Mouse (Mus musculus) liver, embryonic 12.5 days (tissue): ENCODE measurements around the gene Smg8. TPM values are rescaled to one million over a fixed set of nuclear protein-coding genes. Genes with fewer than 3 reads are reported as not detected.
A peak's percentile ranks its signal among the peaks of the same experiment; 100 is the strongest.
"Not testable (repeated sequence)": the region's sequence is repeated elsewhere in the genome, so short reads cannot be mapped to it uniquely, and the experiment has no call there.

Experiments
- ATAC-seq: fragments of 200-750 bp; cut with Nextera tagmentation; 2 replicates; pipeline ENCODE4 v1.8.0; 2017; ENCODE audit warnings: moderate number of reproducible peaks, mild to moderate bottlenecking, moderate library complexity
- H3K27ac ChIP-seq: fragments of 300-500 bp; sonication (generic); 2 replicates; pipeline ENCODE4 v1.5.1; 2016; ENCODE audit warnings: mild to moderate bottlenecking
- H3K27me3 ChIP-seq: fragments of 300-500 bp; sonication (generic); replicated peaks from 2 replicates; pipeline ENCODE4 v1.6.1; 2016; ENCODE audit warnings: mild to moderate bottlenecking, moderate library complexity
- H3K36me3 ChIP-seq: fragments of 300-500 bp; sonication (generic); 2 replicates; pipeline ENCODE4 v1.6.1; 2016; ENCODE audit warnings: mild to moderate bottlenecking, moderate library complexity
- H3K4me1 ChIP-seq: fragments of 300-500 bp; sonication (generic); 2 replicates; pipeline ENCODE4 v1.6.1; 2016
- H3K4me2 ChIP-seq: fragments of 300-500 bp; sonication (generic); 2 replicates; pipeline ENCODE4 v1.6.1; 2016; ENCODE audit warnings: mild to moderate bottlenecking, moderate library complexity
- H3K4me3 ChIP-seq: fragments of 300-500 bp; sonication (generic); 2 replicates; pipeline ENCODE4 v1.5.1; 2016; ENCODE audit warnings: mild to moderate bottlenecking, moderate library complexity
- H3K9ac ChIP-seq: fragments of 300-500 bp; sonication (generic); 2 replicates; pipeline ENCODE4 v1.6.1; 2016; ENCODE audit warnings: mild to moderate bottlenecking, moderate library complexity
- H3K9me3 ChIP-seq: fragments of 300-500 bp; sonication (generic); replicated peaks from 2 replicates; pipeline ENCODE4 v1.6.1; 2016; ENCODE audit warnings: mild to moderate bottlenecking, moderate library complexity
- WGBS: fragments of 180-500 bp; shearing (Covaris S2); methylation state at CpG from one replicate; pipeline ENCODE4 v1.1.7; 2016; ENCODE audit not compliant: insufficient replicate concordance; 5-methylcytosine and 5-hydroxymethylcytosine counted together
- polyA plus RNA-seq: library from polyadenylated mRNA; unstranded; fragments of >200 nt; fragmentation: Nextera tagmentation; extraction: Ambion mirVana; gene quantifications from 2 replicates; pipeline ENCODE4 v1.2.1, GENCODE M21; 2016

Gene Smg8
- polyA plus RNA-seq, 1 experiment from 2014 or later = 14.8 TPM

GRCm38 (mm10) chr11:87087142-87087541, 568 bp upstream of the Smg8 start:
- 21% methylated on average over 2 of the region's 2 CpGs for WGBS
- peak overlapping the region; percentile 75 for H3K27ac ChIP-seq

DNA sequence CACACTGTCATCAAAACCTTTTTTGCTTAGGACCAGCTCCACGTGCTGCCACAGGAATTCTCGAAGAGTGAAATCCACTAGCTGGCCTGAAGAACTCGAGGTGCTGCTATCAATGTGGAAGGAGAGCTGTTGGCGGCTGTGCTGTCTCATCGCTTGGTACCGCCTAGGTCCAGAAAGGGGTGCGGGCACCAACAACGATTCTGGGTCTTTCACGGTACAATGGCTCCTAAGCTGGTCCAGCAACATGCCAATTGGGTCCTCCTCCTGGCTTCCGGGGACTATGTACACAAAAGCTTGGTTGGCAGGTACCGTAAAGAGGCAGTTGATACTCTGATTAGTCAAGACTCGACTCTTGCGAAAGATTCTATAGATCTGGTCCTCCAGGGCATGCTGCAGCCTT, 1.1 kb downstream of the Smg8 start:
- peak overlapping the region; percentile 81 for H3K4me2 ChIP-seq
- H3K36me3 ChIP-seq = peaks cover 59% of the 10 kb centered on the region
- H3K4me3 ChIP-seq = peak overlapping the region; percentile 86
- H3K27me3 ChIP-seq = no peaks in the 10 kb centered on the region
- H3K9me3 ChIP-seq = no peaks in the 10 kb centered on the region
- H3K4me1 ChIP-seq = peaks cover 38% of the 10 kb centered on the region
- no peak for ATAC-seq
- H3K9ac ChIP-seq = peak overlapping the region; percentile 88
- 77% methylated on average over 13 of the region's 13 CpGs for WGBS
- no peak overlapping the region for H3K27ac ChIP-seq

More at GRCm38 (mm10) chr11:87087142-87087541, 568 bp upstream of the Smg8 start:
- peak overlapping the region; percentile 88 for H3K9ac ChIP-seq
- peaks cover 38% of the 10 kb centered on the region for H3K4me1 ChIP-seq
- H3K4me2 ChIP-seq = peak overlapping the region; percentile 81
- peaks cover 59% of the 10 kb centered on the region for H3K36me3 ChIP-seq
- peak overlapping the region; percentile 86 for H3K4me3 ChIP-seq
- H3K27me3 ChIP-seq = no peaks in the 10 kb centered on the region
- ATAC-seq = peak; percentile 52; the same call in 1 of the 2 replicates
- H3K9me3 ChIP-seq = no peaks in the 10 kb centered on the region

- Histone ChIP-seq H3K36me3 (peaks cover 65% of the 10 kb centered on the region), H3K27me3 (no peaks in the 10 kb centered on the region), H3K27ac (no peak overlapping the region), H3K4me3 (no peak overlapping the region), H3K9me3 (no peaks in the 10 kb centered on the region), H3K9ac (no peak overlapping the region), H3K4me1 (peaks cover 42% of the 10 kb centered on the region), H3K4me2 (peak overlapping the region; percentile 5; the same call in 1 of the 2 replicates)
- ATAC-seq = no peak
- 64% methylated on average over 1 of the region's 1 CpGs for WGBS
These were observed 2.9 kb downstream of the Smg8 start for GRCm38 (mm10) chr11:87083712-87084111.

- peak within 1 kb of the TSS; percentile 76 for H3K4me3 ChIP-seq
- H3K4me1 ChIP-seq = peaks cover 18% of the 10 kb centered on the region
- peak within 1 kb of the TSS; percentile 100 for H3K4me2 ChIP-seq
- no peaks in the 10 kb centered on the region for H3K9me3 ChIP-seq
- 2% methylated on average over 43 of the region's 43 CpGs for WGBS
- peaks cover 31% of the 10 kb centered on the region for H3K36me3 ChIP-seq
- H3K27ac ChIP-seq = peak within 1 kb of the TSS; percentile 54; the same call in 1 of the 2 replicates
- peak; percentile 94 for ATAC-seq
- peak within 1 kb of the TSS; percentile 82 for H3K9ac ChIP-seq
- H3K27me3 ChIP-seq = no peaks in the 10 kb centered on the region
These were observed 12.6 kb downstream of the Smg8 start, which contains the start of gene Gdpd1 for GRCm38 (mm10) chr11:87073866-87074440. Gene Gdpd1 (minus strand): TSS chr11:87074062.

DNA sequence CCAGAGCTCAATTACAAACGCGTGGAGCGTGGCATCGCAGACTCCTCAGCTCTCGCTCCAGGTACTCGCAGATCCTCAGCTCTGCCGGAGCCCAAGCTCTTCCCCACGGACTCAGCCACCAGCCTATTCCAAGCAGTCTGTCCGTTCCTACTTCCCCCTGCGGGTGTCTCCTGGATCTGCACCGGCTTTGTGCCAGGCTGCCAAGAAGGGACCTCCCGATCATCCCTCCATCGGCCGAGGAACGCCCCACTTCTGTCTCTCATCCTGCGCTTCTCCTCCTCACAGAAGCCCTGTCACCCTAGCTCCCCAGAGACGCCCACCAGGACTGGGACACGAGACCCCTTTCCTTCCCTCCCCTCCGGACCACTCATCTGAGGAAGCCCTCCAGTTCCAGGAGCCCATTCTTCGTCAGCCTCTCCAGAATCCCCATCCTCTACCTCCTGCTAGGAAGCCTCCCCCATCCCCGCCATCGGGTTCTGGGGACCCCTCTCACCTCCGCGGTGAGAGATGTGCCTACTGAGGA, 13.2 kb downstream of the Smg8 start:
- H3K27me3 ChIP-seq = no peaks in the 10 kb centered on the region
- H3K4me3 ChIP-seq = peak overlapping the region; percentile 76
- ATAC-seq = peak; percentile 62
- H3K36me3 ChIP-seq = peaks cover 25% of the 10 kb centered on the region
- H3K4me1 ChIP-seq = peaks cover 18% of the 10 kb centered on the region
- peak overlapping the region; percentile 54; the same call in 1 of the 2 replicates for H3K27ac ChIP-seq
- 2% methylated on average over 24 of the region's 24 CpGs for WGBS
- no peaks in the 10 kb centered on the region for H3K9me3 ChIP-seq
- peak overlapping the region; percentile 100 for H3K4me2 ChIP-seq
- peak overlapping the region; percentile 82 for H3K9ac ChIP-seq

DNA sequence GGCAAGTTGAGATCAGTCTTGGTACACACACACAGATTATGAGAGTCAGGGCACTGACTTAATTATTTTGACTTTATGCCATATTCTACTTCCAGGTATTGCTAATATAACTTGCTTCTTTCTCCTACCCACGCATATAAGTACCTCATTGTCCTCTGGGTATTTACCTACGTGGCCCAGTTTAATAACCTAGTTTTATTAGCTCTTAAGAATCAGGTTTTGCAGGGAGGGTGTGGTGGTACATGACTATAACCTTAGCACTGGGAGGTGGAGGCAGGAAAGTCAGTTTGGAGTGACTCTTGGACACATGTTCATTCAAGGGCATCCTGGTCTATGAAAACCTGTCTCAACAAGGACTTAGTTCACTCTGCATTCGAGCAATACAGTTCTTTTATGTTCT, 24.5 kb downstream of the Smg8 start:
- no peak for ATAC-seq
- H3K27ac ChIP-seq = no peak overlapping the region
- WGBS = 46% methylated on average over 3 of the region's 3 CpGs

GRCm38 (mm10) chr11:87060410-87060809, 26.2 kb downstream of the Smg8 start:
- H3K27ac ChIP-seq = no peak overlapping the region
- ATAC-seq = no peak
- H3K36me3 ChIP-seq = no peaks in the 10 kb centered on the region
- 0 out of 2 replicates have a peak, but pooled peaks cover 3% of the 10 kb centered on the region for H3K27me3 ChIP-seq
- WGBS = 89% methylated on average over 2 of the region's 2 CpGs
- no peaks in the 10 kb centered on the region for H3K9me3 ChIP-seq
- no peak overlapping the region for H3K4me2 ChIP-seq
- H3K4me3 ChIP-seq = no peak overlapping the region
- H3K9ac ChIP-seq = no peak overlapping the region
- peaks cover 36% of the 10 kb centered on the region for H3K4me1 ChIP-seq

More for the DNA sequence above, 24.5 kb downstream of the Smg8 start:
- no peak overlapping the region for H3K9ac ChIP-seq
- H3K4me2 ChIP-seq = no peak overlapping the region
- no peak overlapping the region for H3K4me3 ChIP-seq
- H3K9me3 ChIP-seq = no peaks in the 10 kb centered on the region
- H3K4me1 ChIP-seq = peaks cover 22% of the 10 kb centered on the region
- H3K27me3 ChIP-seq = 0 out of 2 replicates have a peak, but pooled peaks cover 3% of the 10 kb centered on the region
- H3K36me3 ChIP-seq = no peaks in the 10 kb centered on the region

DNA sequence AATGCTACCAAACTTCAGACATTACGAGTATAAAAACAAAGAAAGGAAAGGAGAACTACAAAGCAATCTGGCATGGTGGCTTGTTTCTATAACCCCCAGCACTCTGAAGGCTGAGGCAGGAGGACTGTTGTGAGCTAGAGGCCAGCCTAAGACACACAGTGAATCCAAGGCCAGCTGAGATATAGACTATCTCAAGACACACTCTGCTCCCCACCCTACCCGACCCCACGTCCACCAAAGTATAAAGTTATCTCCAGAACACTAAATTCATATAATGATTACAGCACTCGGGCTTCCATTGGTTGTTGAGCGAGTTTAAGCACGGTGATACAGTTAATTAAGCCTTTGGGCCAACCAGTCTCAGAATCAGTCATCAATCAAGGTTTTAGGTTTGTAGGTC, 30.3 kb downstream of the Smg8 start:
- peak overlapping the region; percentile 22; the same call in 1 of the 2 replicates for H3K9ac ChIP-seq
- H3K27ac ChIP-seq = peak overlapping the region; percentile 79
- 32% methylated on average over 6 of the region's 6 CpGs for WGBS
- no peaks in the 10 kb centered on the region for H3K27me3 ChIP-seq
- ATAC-seq = peak; percentile 95
- peak overlapping the region; percentile 46 for H3K4me2 ChIP-seq
- H3K9me3 ChIP-seq = no peaks in the 10 kb centered on the region
- H3K4me1 ChIP-seq = peaks cover 26% of the 10 kb centered on the region
- no peak overlapping the region for H3K4me3 ChIP-seq
- no peaks in the 10 kb centered on the region for H3K36me3 ChIP-seq

DNA sequence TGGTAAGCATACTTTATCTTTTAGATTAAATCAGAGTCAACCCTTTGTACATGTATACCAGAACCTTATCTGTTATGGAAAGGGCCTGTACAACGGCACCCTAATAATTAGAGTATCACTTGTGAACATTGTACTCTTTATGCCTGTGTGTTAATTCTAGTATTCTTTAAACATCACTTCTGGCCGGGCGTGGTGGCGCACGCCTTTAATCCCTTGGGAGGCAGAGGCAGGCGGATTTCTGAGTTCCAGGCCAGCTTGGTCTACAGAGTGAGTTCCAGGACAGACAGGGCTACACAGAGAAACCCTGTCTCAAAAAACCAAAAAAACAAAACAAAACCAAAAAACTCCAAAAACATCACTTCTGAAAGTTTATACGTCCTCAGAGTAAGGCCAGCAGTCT, 37.7 kb downstream of the Smg8 start:
- H3K9ac ChIP-seq, H3K9me3 ChIP-seq, H3K27ac ChIP-seq, H3K27me3 ChIP-seq, H3K4me2 ChIP-seq, ATAC-seq, H3K36me3 ChIP-seq, H3K4me3 ChIP-seq: not testable (repeated sequence)
- H3K4me1 ChIP-seq = peaks cover 16% of the 10 kb centered on the region
- 81% methylated on average over 7 of the region's 7 CpGs for WGBS

- H3K27me3 ChIP-seq = no peaks in the 10 kb centered on the region
- WGBS = 52% methylated on average over 5 of the region's 5 CpGs
- no peaks in the 10 kb centered on the region for H3K36me3 ChIP-seq
These were observed 39.6 kb downstream of the Smg8 start for GRCm38 (mm10) chr11:87046968-87047367.

GRCm38 (mm10) chr11:87043052-87043451, 43.5 kb downstream of the Smg8 start:
- Histone ChIP-seq H3K4me3 (no peak overlapping the region), H3K9me3 (no peaks in the 10 kb centered on the region), H3K27ac (no peak overlapping the region), H3K9ac (no peak overlapping the region), H3K4me2 (no peak overlapping the region), H3K36me3 (no peaks in the 10 kb centered on the region), H3K4me1 (peaks cover 16% of the 10 kb centered on the region), H3K27me3 (no peaks in the 10 kb centered on the region)
- ATAC-seq = no peak
- WGBS = 59% methylated on average over 3 of the region's 3 CpGs

More at GRCm38 (mm10) chr11:87046968-87047367, 39.6 kb downstream of the Smg8 start:
- no peak overlapping the region for H3K27ac ChIP-seq
- no peak overlapping the region for H3K9ac ChIP-seq
- no peaks in the 10 kb centered on the region for H3K9me3 ChIP-seq
- H3K4me1 ChIP-seq = peaks cover 16% of the 10 kb centered on the region
- H3K4me3 ChIP-seq = no peak overlapping the region
- no peak for ATAC-seq
- no peak overlapping the region for H3K4me2 ChIP-seq

DNA sequence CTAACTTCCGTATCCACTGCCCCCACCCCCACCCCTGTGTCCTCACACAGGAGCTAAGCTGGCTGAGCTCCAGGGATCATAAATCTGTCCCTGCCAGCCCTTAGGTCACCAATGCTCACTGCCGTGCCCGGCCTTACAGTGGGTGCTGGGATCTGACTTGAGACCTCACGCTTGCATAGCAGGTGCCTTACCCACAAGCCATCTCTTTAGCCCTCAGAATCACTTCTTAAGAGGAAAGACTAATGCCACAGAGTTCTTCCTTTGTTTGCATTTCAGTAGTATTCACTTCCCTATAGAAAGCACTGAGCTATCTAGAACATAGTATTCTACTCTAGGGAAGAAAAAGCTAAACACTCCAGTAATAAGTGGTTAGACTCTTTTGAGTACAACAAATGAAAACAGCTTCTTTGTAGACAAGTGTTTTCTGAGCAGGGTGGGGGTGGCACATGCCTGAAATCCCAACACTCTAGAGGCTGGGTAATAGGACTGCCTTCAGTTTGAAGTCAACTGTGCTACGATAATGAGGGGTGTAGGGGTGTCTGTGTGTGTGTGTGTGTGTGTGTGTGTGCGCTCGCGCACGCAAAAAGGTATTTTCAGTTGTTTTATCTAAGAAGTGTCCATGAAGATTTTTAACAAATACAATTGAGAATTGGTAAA, 47.1 kb downstream of the Smg8 start:
- 77% methylated on average over 9 of the region's 9 CpGs for WGBS
- H3K36me3 ChIP-seq = no peaks in the 10 kb centered on the region
- no peak overlapping the region for H3K9ac ChIP-seq
- no peak for ATAC-seq
- H3K27ac ChIP-seq = no peak overlapping the region
- no peak overlapping the region for H3K4me2 ChIP-seq
- H3K4me1 ChIP-seq = no peaks in the 10 kb centered on the region
- H3K27me3 ChIP-seq = no peaks in the 10 kb centered on the region; the same call in 1 of the 2 replicates
- no peaks in the 10 kb centered on the region for H3K9me3 ChIP-seq
- no peak overlapping the region for H3K4me3 ChIP-seq
